Mouse (Mus musculus) heart, embryonic 13.5 days (tissue): Measurements from ENCODE around the gene Ncoa5. TPM values are rescaled to one million over a fixed set of nuclear protein-coding genes. Genes with fewer than 3 reads are reported as not detected.

Experiments
- ATAC-seq: fragments of 200-750 bp; cut with Nextera tagmentation; 2 replicates; pipeline ENCODE4 v1.8.0; 2017; ENCODE audit warnings: moderate TSS enrichment; ENCODE audit not compliant: insufficient number of reproducible peaks, low FRiP score, low TSS enrichment; ENCODE audit errors: extremely low read depth
- H3K27ac ChIP-seq: fragments of 300-500 bp; sonication (generic); replicated peaks from 2 replicates; pipeline ENCODE4 v1.5.1; 2015; ENCODE audit warnings: moderate library complexity, mild to moderate bottlenecking, inconsistent platforms
- H3K27me3 ChIP-seq: fragments of 300-500 bp; sonication (generic); replicated peaks from 2 replicates; pipeline ENCODE4 v1.6.1; 2015; ENCODE audit warnings: mild to moderate bottlenecking, inconsistent platforms
- H3K36me3 ChIP-seq: fragments of 300-500 bp; sonication (generic); 2 replicates; pipeline ENCODE4 v1.6.1; 2015; ENCODE audit warnings: mild to moderate bottlenecking, inconsistent platforms
- H3K4me1 ChIP-seq: fragments of 300-500 bp; sonication (generic); 2 replicates; pipeline ENCODE4 v1.6.1; 2015; ENCODE audit warnings: inconsistent platforms
- H3K4me2 ChIP-seq: fragments of 300-500 bp; sonication (generic); 2 replicates; pipeline ENCODE4 v1.6.1; 2015; ENCODE audit warnings: inconsistent platforms, mild to moderate bottlenecking, moderate library complexity
- H3K4me3 ChIP-seq: fragments of 300-500 bp; sonication (generic); 2 replicates; pipeline ENCODE4 v1.5.1; 2015; ENCODE audit warnings: moderate library complexity, mild to moderate bottlenecking, inconsistent platforms
- H3K9ac ChIP-seq: fragments of 300-500 bp; sonication (generic); 2 replicates; pipeline ENCODE4 v1.6.1; 2015; ENCODE audit warnings: inconsistent platforms, mild to moderate bottlenecking, moderate library complexity
- H3K9me3 ChIP-seq: fragments of 300-500 bp; sonication (generic); 2 replicates; pipeline ENCODE4 v1.6.1; 2016; ENCODE audit warnings: inconsistent platforms
- WGBS: fragments of 180-500 bp; shearing (Covaris S2); methylation state at CpG from one replicate; pipeline ENCODE4 v1.1.7; 2015; ENCODE audit warnings: mixed read lengths; 5-methylcytosine and 5-hydroxymethylcytosine counted together
- polyA plus RNA-seq: library from polyadenylated mRNA; unstranded; fragments of >200 nt; fragmentation: Nextera tagmentation; extraction: Ambion mirVana; gene quantifications from 2 replicates; pipeline ENCODE4 v1.2.1, GENCODE M21; 2015

Gene Ncoa5
- polyA plus RNA-seq, 1 experiment from 2014 or later, result 40.0 TPM

GRCm38 (mm10) chr2:165064489-165064888 is 29.8 kb upstream of the Ncoa5 start:
- ATAC-seq, result no peak
- WGBS, result 43% methylated on average over 7 of the region's 7 CpGs

GRCm38 (mm10) chr2:165061638-165062433 is 27.2 kb upstream of the Ncoa5 start:
- no peak overlapping the region for H3K27ac ChIP-seq
- H3K9ac ChIP-seq, result no peak overlapping the region
- no peak for ATAC-seq
- no peaks in the 10 kb centered on the region for H3K9me3 ChIP-seq
- H3K36me3 ChIP-seq, result no peaks in the 10 kb centered on the region
- 65% methylated on average over 16 of the region's 16 CpGs for WGBS
- H3K4me2 ChIP-seq, result no peak overlapping the region
- no peak overlapping the region for H3K4me3 ChIP-seq
- H3K27me3 ChIP-seq, result peaks cover 24% of the 10 kb centered on the region
- H3K4me1 ChIP-seq, result no peaks in the 10 kb centered on the region

More at GRCm38 (mm10) chr2:165064489-165064888, 29.8 kb upstream of the Ncoa5 start:
- no peak overlapping the region for H3K4me2 ChIP-seq
- H3K27ac ChIP-seq, result no peak overlapping the region
- no peak overlapping the region for H3K4me3 ChIP-seq
- H3K4me1 ChIP-seq, result no peaks in the 10 kb centered on the region
- peaks cover 26% of the 10 kb centered on the region for H3K27me3 ChIP-seq
- H3K36me3 ChIP-seq, result no peaks in the 10 kb centered on the region
- no peaks in the 10 kb centered on the region for H3K9me3 ChIP-seq
- H3K9ac ChIP-seq, result no peak overlapping the region

- Histone ChIP-seq H3K9me3 (no peaks in the 10 kb centered on the region), H3K9ac (no peak overlapping the region), H3K4me3 (no peak overlapping the region), H3K4me1 (peaks cover 14% of the 10 kb centered on the region), H3K4me2 (no peak overlapping the region), H3K27me3 (peaks cover 24% of the 10 kb centered on the region), H3K27ac (no peak overlapping the region), H3K36me3 (no peaks in the 10 kb centered on the region)
- no peak for ATAC-seq
- 86% methylated on average over 4 of the region's 4 CpGs for WGBS
Observed at GRCm38 (mm10) chr2:165059961-165060360, 25.3 kb upstream of the Ncoa5 start.

GRCm38 (mm10) chr2:165056377-165057085 is 21.9 kb upstream of the Ncoa5 start:
- H3K27ac ChIP-seq, result no peak overlapping the region
- H3K4me1 ChIP-seq, result peaks cover 17% of the 10 kb centered on the region
- no peaks in the 10 kb centered on the region; the same call in 1 of the 2 replicates for H3K9me3 ChIP-seq
- no peaks in the 10 kb centered on the region for H3K36me3 ChIP-seq
- 65% methylated on average over 14 of the region's 14 CpGs for WGBS
- peak overlapping the region; percentile 48 for H3K4me3 ChIP-seq
- peaks cover 39% of the 10 kb centered on the region for H3K27me3 ChIP-seq
- H3K9ac ChIP-seq, result 0 out of 2 replicates have a peak overlapping the region, but pooled peaks have one; percentile 61
- H3K4me2 ChIP-seq, result peak overlapping the region; percentile 69
- no peak for ATAC-seq

GRCm38 (mm10) chr2:165055905-165056304 is 21.2 kb upstream of the Ncoa5 start:
- Histone ChIP-seq H3K4me2 (peak overlapping the region; percentile 69), H3K9ac (peak overlapping the region; percentile 61), H3K27ac (0 out of 2 replicates have a peak overlapping the region, but pooled peaks have one; percentile 33), H3K27me3 (peaks cover 45% of the 10 kb centered on the region), H3K9me3 (no peaks in the 10 kb centered on the region; the same call in 1 of the 2 replicates), H3K36me3 (no peaks in the 10 kb centered on the region), H3K4me3 (peak overlapping the region; percentile 48), H3K4me1 (peaks cover 17% of the 10 kb centered on the region)
- no peak for ATAC-seq
- WGBS, result 1% methylated on average over 7 of the region's 7 CpGs

GRCm38 (mm10) chr2:165054888-165055852 is 20.5 kb upstream of the Ncoa5 start, which contains the start of gene Cd40:
Gene Cd40, plus strand, starts transcription at chr2:165055627.
- WGBS, result 10% methylated on average over 25 of the region's 25 CpGs
- H3K4me3 ChIP-seq, result peak within 1 kb of the TSS; percentile 48
- peaks cover 50% of the 10 kb centered on the region for H3K27me3 ChIP-seq
- peak within 1 kb of the TSS; percentile 61 for H3K9ac ChIP-seq
- H3K4me2 ChIP-seq, result peak within 1 kb of the TSS; percentile 69
- 0 out of 2 replicates have a peak within 1 kb of the TSS, but pooled peaks have one; percentile 33 for H3K27ac ChIP-seq
- 0 out of 2 replicates have a peak, but pooled peaks have one; percentile 59 for ATAC-seq
- peaks cover 17% of the 10 kb centered on the region for H3K4me1 ChIP-seq
- no peaks in the 10 kb centered on the region; the same call in 1 of the 2 replicates for H3K9me3 ChIP-seq
- no peaks in the 10 kb centered on the region for H3K36me3 ChIP-seq

GRCm38 (mm10) chr2:165051566-165051965 is 16.9 kb upstream of the Ncoa5 start:
- H3K4me1 ChIP-seq, result peaks cover 17% of the 10 kb centered on the region
- H3K27ac ChIP-seq, result no peak overlapping the region
- H3K36me3 ChIP-seq, result no peaks in the 10 kb centered on the region
- H3K9me3 ChIP-seq, result no peaks in the 10 kb centered on the region; the same call in 1 of the 2 replicates
- WGBS, result 36% methylated on average over 11 of the region's 11 CpGs
- no peak for ATAC-seq
- H3K9ac ChIP-seq, result no peak overlapping the region
- peaks cover 39% of the 10 kb centered on the region for H3K27me3 ChIP-seq
- no peak overlapping the region for H3K4me3 ChIP-seq
- no peak overlapping the region for H3K4me2 ChIP-seq

GRCm38 (mm10) chr2:165050826-165051548 is 16.3 kb upstream of the Ncoa5 start:
- Histone ChIP-seq H3K4me3 (no peak overlapping the region), H3K4me1 (peaks cover 12% of the 10 kb centered on the region), H3K4me2 (no peak overlapping the region), H3K36me3 (no peaks in the 10 kb centered on the region), H3K9me3 (no peaks in the 10 kb centered on the region; the same call in 1 of the 2 replicates), H3K9ac (no peak overlapping the region), H3K27ac (no peak overlapping the region), H3K27me3 (peaks cover 33% of the 10 kb centered on the region)
- ATAC-seq, result no peak
- 68% methylated on average over 18 of the region's 18 CpGs for WGBS

GRCm38 (mm10) chr2:165049044-165049443 is 14.4 kb upstream of the Ncoa5 start:
- H3K4me3 ChIP-seq, result no peak overlapping the region
- WGBS, result 40% methylated on average over 5 of the region's 5 CpGs
- no peak for ATAC-seq
- no peak overlapping the region for H3K9ac ChIP-seq
- H3K36me3 ChIP-seq, result no peaks in the 10 kb centered on the region
- no peaks in the 10 kb centered on the region for H3K4me1 ChIP-seq
- H3K27me3 ChIP-seq, result peaks cover 20% of the 10 kb centered on the region
- no peaks in the 10 kb centered on the region; the same call in 1 of the 2 replicates for H3K9me3 ChIP-seq
- no peak overlapping the region for H3K27ac ChIP-seq
- H3K4me2 ChIP-seq, result no peak overlapping the region

GRCm38 (mm10) chr2:165043729-165044128 is 9.1 kb upstream of the Ncoa5 start:
- H3K4me3 ChIP-seq, result no peak overlapping the region
- H3K9ac ChIP-seq, result no peak overlapping the region
- no peak for ATAC-seq
- WGBS, result 59% methylated on average over 2 of the region's 2 CpGs
- no peak overlapping the region for H3K4me2 ChIP-seq
- H3K27ac ChIP-seq, result no peak overlapping the region
- no peaks in the 10 kb centered on the region for H3K36me3 ChIP-seq
- H3K27me3 ChIP-seq, result peaks cover 12% of the 10 kb centered on the region; the same call in 1 of the 2 replicates
- 0 out of 2 replicates have a peak, but pooled peaks cover 4% of the 10 kb centered on the region for H3K4me1 ChIP-seq
- no peaks in the 10 kb centered on the region for H3K9me3 ChIP-seq
